Mouse (Mus musculus) inflammation-experienced regulatory T-cells, adult 6 months (primary cell): ENCODE measurements around the gene Hnrnpr. TPM values are rescaled to one million over a fixed set of nuclear protein-coding genes. Genes with fewer than 3 reads are reported as not detected.

Experiments
- ATAC-seq: one replicate; pipeline ENCODE4 v1.8.0; 2017
- polyA plus RNA-seq, 3 experiments: library from polyadenylated mRNA; unstranded; fragments of 100-300 nt; shearing (Covaris generic); gene quantifications; one replicate each; pipeline ENCODE4 v1.2.1; 2017

The Hnrnpr gene
- 100 to 1,000 TPM in 1 of 3 experiments, 10 to 100 TPM in 2; 97.2 to 105 (median 98.5) TPM for polyA plus RNA-seq

- peak; percentile 97 for ATAC-seq
Measured at GRCm38 (mm10) chr4:136310229-136311041, at the start of gene Hnrnpr. Hnrnpr (plus strand) TSS chr4:136310942.

- no peak for ATAC-seq
Measured at GRCm38 (mm10) chr4:136261912-136262311, 48.8 kb upstream of the Hnrnpr start.

- ATAC-seq = no peak
Measured at GRCm38 (mm10) chr4:136263555-136263954, 47.2 kb upstream of the Hnrnpr start.

DNA sequence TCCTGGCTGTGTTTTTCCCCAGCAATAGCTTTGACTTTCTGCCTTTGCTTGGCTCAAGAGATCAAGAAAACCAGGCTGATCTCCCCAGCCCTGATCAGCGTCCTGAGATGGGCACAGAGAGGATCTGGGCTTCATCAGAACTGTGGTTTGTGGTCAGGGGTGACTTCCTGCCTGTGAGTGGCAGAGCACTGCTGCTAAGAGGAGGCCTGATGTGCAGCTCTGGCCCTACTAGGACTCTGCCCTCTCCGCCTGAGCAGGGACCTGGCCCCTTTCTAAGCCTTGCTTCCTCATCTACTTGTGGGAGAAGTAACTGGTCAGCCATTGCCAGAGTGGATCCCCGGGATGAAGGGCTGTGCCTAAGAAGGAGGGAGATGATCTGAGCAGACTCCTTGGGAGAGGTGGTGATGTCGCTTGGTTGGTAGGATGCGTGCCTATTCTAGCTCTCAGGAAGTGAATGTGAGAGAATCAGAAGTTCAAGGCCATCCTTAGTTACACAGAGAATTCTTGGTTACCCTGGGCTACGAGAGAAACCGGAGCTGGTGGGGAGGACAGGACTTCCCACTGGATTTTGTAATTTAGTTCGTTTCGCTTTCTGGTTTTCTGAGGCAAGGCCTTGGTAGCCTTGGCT lies 43.9 kb upstream of the Hnrnpr start:
- ATAC-seq = peak; percentile 99

GRCm38 (mm10) chr4:136268912-136269311 lies 41.8 kb upstream of the Hnrnpr start:
- ATAC-seq = no peak

- no peak for ATAC-seq
Measured at GRCm38 (mm10) chr4:136270648-136271047, 40.1 kb upstream of the Hnrnpr start.

DNA sequence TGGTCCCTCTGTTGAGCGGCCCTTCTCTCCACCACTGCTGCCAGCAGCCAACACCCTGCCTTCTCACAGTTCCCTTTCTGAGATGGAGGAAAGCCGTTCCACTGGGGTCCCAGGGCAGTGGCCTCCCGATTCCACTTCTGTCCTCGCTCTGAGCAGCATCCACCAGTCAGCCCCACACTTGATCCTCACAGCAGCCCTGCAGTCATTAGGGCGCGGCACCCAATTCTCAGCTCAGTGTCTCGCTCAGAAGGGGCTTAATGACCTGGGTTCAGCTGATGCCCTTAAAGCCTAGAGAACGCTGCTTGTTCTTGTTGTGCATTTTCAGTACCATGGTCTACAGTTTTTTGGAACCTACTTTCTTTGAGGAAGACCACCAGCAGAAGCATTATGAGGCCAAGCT lies 29.6 kb upstream of the Hnrnpr start:
- no peak for ATAC-seq

DNA sequence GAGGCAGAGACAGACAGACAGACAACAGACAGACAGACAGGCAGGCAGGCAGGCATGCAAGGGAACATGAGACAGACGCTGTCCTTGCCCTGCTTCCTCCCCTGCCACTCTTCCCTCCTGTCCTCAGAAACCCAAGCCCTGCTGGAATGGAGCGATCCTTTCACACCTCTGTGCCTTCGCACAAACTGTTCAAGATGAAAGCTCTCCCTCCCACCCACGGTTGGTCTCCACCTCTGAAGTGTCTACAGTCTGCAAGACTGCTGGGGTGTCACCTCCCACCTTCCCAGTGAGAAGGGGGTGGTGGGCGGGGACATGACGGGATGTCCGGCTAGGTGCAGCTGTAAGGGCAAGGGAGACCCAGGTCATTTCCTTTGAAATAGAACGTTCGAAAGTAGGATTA lies 29.1 kb upstream of the Hnrnpr start:
- ATAC-seq = no peak

DNA sequence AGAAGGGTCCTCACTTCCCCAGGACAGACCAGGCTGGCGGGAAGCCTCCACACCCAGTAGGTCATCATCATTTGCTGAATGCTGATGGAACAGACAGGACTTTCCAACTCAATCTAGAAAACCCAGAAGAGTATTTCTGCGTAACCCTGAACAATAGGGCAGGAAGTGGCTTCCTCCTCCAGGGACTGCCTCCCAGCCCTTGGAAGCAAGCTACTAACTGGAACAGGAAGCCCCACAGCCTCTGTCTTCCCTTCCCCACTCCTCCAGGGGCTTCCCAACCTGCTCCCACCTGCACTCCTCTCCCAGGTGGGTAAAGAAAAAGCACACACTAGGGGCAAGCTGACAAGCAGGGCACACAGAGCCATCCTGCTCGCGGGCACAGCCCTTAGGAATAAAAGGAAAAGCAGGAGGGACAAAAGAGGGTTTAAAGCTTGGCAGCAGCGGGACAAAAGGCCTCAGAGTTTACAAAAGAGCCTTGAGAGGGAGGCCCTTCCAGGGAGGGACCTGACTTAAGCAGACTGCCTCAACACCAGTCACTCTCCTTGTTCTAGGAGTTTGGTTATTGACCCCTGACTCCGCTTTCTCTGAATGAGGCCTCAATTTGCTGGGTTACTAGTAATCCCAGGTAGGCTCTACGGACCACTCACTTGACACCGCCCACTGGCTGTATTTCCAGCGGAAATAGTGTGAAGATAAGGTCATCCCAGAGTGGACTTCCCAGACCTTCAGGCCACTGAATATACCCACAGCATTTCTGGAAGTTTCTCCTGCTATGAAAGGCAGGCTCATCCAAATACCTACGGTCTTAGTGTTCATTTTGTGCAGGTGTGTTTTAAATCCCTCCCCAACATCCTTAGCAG lies 27.9 kb upstream of the Hnrnpr start:
- no peak for ATAC-seq

DNA sequence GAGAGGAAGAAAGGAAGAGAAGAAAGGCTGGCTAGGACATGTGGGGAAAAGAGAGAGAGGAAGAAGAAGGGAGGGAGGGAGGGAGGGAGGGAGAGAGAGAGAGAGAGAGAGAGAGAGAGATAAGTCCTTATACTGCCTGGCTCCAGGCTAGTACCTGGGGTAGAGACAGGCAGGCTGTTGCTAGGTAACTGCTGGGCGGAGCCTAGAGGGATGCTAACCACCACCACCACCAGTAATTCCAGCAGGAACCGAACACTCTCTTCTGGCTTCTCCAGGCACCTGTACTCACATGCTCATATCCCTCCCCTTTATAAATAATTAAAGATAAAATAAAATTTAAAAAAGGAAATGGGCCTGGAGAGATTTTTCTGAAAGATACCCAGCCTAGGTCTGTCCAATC lies 27.0 kb upstream of the Hnrnpr start:
- ATAC-seq = no peak

GRCm38 (mm10) chr4:136284455-136284854 lies 26.3 kb upstream of the Hnrnpr start, which contains the start of gene Zfp46:
Zfp46 (plus strand) TSS chr4:136284683.
- no peak for ATAC-seq

DNA sequence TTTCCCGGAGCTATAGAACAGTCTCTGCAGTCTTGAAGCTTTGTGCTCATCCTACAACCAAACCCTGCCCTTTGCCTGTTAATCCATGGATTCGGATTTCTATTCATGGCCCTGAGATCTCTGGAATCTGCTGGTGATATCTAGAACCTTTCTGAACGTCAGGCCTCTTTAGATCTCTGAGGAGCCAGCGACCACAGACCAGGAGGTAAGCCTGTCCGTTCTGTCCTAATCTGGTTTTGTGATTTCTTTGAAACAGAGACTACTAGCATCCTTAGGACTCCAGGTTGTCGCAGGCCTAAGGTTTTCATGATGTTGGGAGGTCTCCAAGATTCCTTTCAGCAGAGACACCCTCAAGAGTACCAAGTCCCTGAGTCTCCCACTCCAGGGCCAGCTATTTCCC lies 25.9 kb upstream of the Hnrnpr start:
- ATAC-seq = no peak

- ATAC-seq = peak; percentile 90
Measured at GRCm38 (mm10) chr4:136285348-136285810, 25.4 kb upstream of the Hnrnpr start.

GRCm38 (mm10) chr4:136285811-136286371 lies 24.9 kb upstream of the Hnrnpr start:
- ATAC-seq = peak; percentile 91

GRCm38 (mm10) chr4:136289918-136290780 lies 20.6 kb upstream of the Hnrnpr start:
- ATAC-seq = no peak

DNA sequence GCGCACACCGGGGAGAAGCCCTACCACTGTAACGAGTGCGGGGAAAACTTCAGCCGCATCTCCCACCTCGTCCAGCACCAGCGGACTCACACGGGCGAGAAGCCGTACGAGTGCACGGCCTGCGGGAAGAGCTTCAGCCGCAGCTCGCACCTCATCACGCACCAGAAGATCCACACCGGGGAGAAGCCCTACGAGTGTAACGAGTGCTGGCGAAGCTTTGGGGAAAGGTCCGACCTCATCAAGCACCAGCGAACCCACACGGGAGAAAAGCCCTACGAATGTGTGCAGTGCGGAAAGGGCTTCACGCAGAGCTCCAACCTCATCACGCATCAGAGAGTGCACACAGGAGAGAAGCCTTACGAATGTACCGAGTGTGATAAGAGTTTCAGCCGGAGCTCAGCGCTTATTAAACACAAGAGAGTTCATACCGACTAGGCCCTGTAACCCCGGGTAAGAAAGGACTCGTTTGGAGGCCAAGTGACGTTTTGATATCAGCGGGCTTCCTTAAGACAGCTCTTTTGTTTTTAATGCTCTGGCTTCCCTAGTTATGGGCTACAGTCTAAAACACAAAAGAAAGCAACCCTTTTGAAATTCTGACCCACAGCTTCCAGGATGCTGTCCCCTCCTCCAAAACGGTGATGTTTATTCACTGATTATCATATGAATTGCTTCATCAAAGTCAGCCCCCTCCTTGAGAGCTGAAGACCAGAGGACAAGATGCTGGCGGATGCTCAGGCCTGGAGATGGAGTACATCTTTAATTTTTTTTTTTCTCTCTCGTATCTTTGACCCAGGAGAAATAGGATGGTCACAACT lies 19.8 kb upstream of the Hnrnpr start:
- ATAC-seq = no peak

- ATAC-seq = no peak
Measured at GRCm38 (mm10) chr4:136291692-136292091, 19.1 kb upstream of the Hnrnpr start.

DNA sequence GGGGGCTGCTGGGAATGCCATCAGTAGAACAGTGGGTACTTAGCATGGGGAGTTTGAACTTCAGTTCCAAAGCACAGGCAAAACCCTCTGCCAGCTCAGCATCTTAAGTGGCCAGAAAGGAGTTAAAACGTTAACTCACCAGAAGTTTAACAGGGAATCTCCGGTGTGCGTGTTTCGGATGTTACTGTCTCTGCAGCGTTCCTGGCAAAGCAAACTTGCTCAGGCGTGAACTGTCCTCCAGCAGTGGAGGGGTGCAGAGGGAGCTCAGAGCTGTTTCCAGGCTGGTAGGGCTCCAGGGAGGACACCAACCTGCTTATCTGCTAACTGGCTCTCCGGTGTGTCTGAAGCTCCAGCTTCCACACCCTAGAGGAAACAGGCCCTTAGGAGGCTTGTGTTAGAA lies 14.8 kb upstream of the Hnrnpr start:
- no peak for ATAC-seq

DNA sequence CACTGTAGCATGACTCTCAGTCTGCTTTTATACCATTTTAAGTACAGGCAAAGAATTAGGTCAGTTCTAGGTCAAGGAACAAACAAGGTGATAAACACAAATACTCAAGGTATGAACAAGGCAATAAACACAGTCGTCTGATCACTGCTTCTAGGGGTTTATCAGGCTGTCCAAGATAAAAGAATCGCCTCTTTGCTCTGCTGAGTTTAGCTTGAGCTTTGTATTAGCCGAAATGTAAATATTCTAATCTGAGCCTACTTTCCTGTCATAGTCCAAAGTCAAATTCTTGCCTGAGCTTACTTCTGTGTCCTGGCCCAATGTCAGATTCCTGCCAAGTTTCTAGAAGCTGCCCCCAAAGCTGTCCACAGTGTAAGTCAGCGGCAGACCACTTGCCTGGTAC lies 8.3 kb upstream of the Hnrnpr start:
- ATAC-seq = no peak

DNA sequence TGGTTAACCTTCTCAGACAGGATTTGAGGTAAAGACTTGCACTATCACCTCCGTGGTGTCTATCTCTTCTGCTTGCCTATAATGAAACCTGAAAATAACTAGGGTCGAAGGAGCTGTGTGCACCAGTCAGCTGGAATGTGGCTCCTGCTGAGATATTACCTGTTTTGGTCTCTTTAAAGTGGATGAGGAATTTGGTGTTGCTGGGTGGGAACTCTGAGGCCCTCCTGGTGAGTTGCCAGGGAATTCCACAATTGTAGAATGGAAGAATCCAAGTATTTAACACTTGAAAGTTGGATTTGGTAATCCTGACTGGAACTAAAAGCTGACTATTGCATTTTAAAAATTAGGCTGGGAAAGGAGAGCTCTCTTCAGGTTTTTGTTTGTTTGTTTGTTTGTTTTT lies 6.6 kb upstream of the Hnrnpr start:
- ATAC-seq = no peak

- no peak for ATAC-seq
Measured at GRCm38 (mm10) chr4:136308355-136308754, 2.4 kb upstream of the Hnrnpr start.
